Comparison of ENCODE assay signal across 14 mouse cellular contexts in genomic region chr1:167271841-167272240, GRCm38 (mm10). TPM values are rescaled to one million over a fixed set of nuclear protein-coding genes. Genes with fewer than 3 reads are reported as not detected.
DNase-seq lines count a peak whose midpoint lies in the region; ATAC-seq lines count a peak whose summit lies in the region.
"Had no signal": no experiment of that assay in that cellular context is flagged by ENCODE, and none has a peak within 500 bp of the region (broad histone marks: within the 10 kb centered on the region; RNA-seq: fewer than 3 reads in every experiment).

No protein-coding gene starts in this region.

- H3K4me2 ChIP-seq in neural tube, embryonic 13.5 days: no peak overlapping the region
- peak overlapping the region; percentile 60 for H3K4me2 ChIP-seq in liver, embryonic 15.5 days
- no peak overlapping the region for H3K4me2 ChIP-seq in stomach, embryonic 16.5 days (ENCODE audit: low read depth, low read length)

- H3K9ac ChIP-seq in neural tube, embryonic 13.5 days: 0 out of 2 replicates have a peak overlapping the region, but pooled peaks have one; percentile 1
- peak overlapping the region; percentile 41; the same call in 1 of the 2 replicates for H3K9ac ChIP-seq in liver, embryonic 15.5 days
- no peak overlapping the region for H3K9ac ChIP-seq in stomach, embryonic 16.5 days (ENCODE audit: low read length)
- H3K9ac ChIP-seq: limb, embryonic 15.5 days had no signal

- intact Hi-C loops in heart, postnatal 36 days (cut with DNase I): no loop called here
- intact Hi-C loops in left cerebral cortex, postnatal 25 days (cut with DNase I): no loop called here

- peaks cover 80% of the 10 kb centered on the region for H3K4me1 ChIP-seq in heart, embryonic 10.5 days
- H3K4me1 ChIP-seq in neural tube, embryonic 13.5 days (replicated peaks): peaks cover 51% of the 10 kb centered on the region
- H3K4me1 ChIP-seq in liver, embryonic 15.5 days (replicated peaks): peaks cover 80% of the 10 kb centered on the region
- H3K4me1 ChIP-seq in stomach, embryonic 16.5 days (ENCODE audit: control insufficient read depth, insufficient read depth, low read length): peaks cover 58% of the 10 kb centered on the region

- no peaks in the 10 kb centered on the region for H3K27me3 ChIP-seq in heart, embryonic 10.5 days (ENCODE audit: insufficient read depth, poor library complexity, severe bottlenecking)
- no peaks in the 10 kb centered on the region for H3K27me3 ChIP-seq in neural tube, embryonic 13.5 days
- no peaks in the 10 kb centered on the region for H3K27me3 ChIP-seq in liver, embryonic 15.5 days
- H3K27me3 ChIP-seq in stomach, embryonic 16.5 days (ENCODE audit: control insufficient read depth, insufficient read depth, low read length): no peaks in the 10 kb centered on the region
- H3K27me3 ChIP-seq: limb, embryonic 15.5 days had no signal

- peaks cover 5% of the 10 kb centered on the region; the same call in 1 of the 2 replicates for H3K36me3 ChIP-seq in heart, embryonic 10.5 days
- H3K36me3 ChIP-seq in neural tube, embryonic 13.5 days: no peaks in the 10 kb centered on the region
- H3K36me3 ChIP-seq in liver, embryonic 15.5 days (replicated peaks): no peaks in the 10 kb centered on the region
- no peaks in the 10 kb centered on the region for H3K36me3 ChIP-seq in stomach, embryonic 16.5 days (ENCODE audit: control insufficient read depth, insufficient read depth, low read length)

- 42% methylated on average over 8 of the region's 8 CpGs for WGBS in heart, embryonic 10.5 days
- 46% methylated on average over 8 of the region's 8 CpGs for WGBS in neural tube, embryonic 13.5 days
- 26% methylated on average over 8 of the region's 8 CpGs for WGBS in liver, embryonic 15.5 days (ENCODE audit: insufficient replicate concordance)
- 49% methylated on average over 8 of the region's 8 CpGs for WGBS in stomach, embryonic 16.5 days

- peak overlapping the region; percentile 56; the same call in 1 of the 2 replicates for H3K27ac ChIP-seq in heart, embryonic 10.5 days
- H3K27ac ChIP-seq in neural tube, embryonic 13.5 days (replicated peaks): peak overlapping the region; percentile 1; the same call in 1 of the 2 replicates
- peak overlapping the region; percentile 83 for H3K27ac ChIP-seq in liver, embryonic 15.5 days (replicated peaks)
- peak overlapping the region; percentile 73; the same call in 1 of the 2 replicates for H3K27ac ChIP-seq in stomach, embryonic 16.5 days (ENCODE audit: low read length)
- H3K27ac ChIP-seq: layer of hippocampus, adult 2 months; limb, embryonic 15.5 days had no signal

- ATAC-seq in neural tube, embryonic 13.5 days (ENCODE audit: low read depth): no peak
- ATAC-seq in liver, embryonic 15.5 days (ENCODE audit: insufficient read depth): peak; percentile 8; the same call in 1 of the 2 replicates
- no peak for ATAC-seq in stomach, embryonic 16.5 days (ENCODE audit: insufficient read depth, low FRiP score)
- ATAC-seq: activated CD4-positive, CD25-positive, alpha-beta regulatory T cell, adult 4 months; CD4-positive, CD25-positive, alpha-beta regulatory T cell, adult 4 months had no signal

- no peak for DNase-seq in heart, embryonic 10.5 days (ENCODE audit: low spot score)
- DNase-seq in heart, postnatal 36 days: no peak
- no peak for DNase-seq in neural tube, embryonic 10.5 days (ENCODE audit: extremely low spot score, low spot score)
- DNase-seq in left cerebral cortex, postnatal 25 days (ENCODE audit: low spot score in 2 of 2): no peak
- no peak for DNase-seq in urinary bladder, postnatal 14 days (ENCODE audit: low spot score)
- DNase-seq: gastrocnemius, postnatal 14 days; right cerebral cortex, adult 18-20 months had no signal

- no peaks in the 10 kb centered on the region for H3K9me3 ChIP-seq in heart, embryonic 10.5 days
- no peaks in the 10 kb centered on the region for H3K9me3 ChIP-seq in neural tube, embryonic 13.5 days
- no peaks in the 10 kb centered on the region for H3K9me3 ChIP-seq in liver, embryonic 15.5 days (replicated peaks)
- no peaks in the 10 kb centered on the region for H3K9me3 ChIP-seq in stomach, embryonic 16.5 days (replicated peaks; ENCODE audit: control insufficient read depth, low read length)
- H3K9me3 ChIP-seq: limb, embryonic 15.5 days had no signal

- H3K4me3 ChIP-seq in heart, embryonic 10.5 days: no peak overlapping the region
- no peak overlapping the region for H3K4me3 ChIP-seq in neural tube, embryonic 13.5 days
- H3K4me3 ChIP-seq in liver, embryonic 15.5 days (replicated peaks): no peak overlapping the region
- no peak overlapping the region for H3K4me3 ChIP-seq in stomach, embryonic 16.5 days (replicated peaks; ENCODE audit: low read length)
- H3K4me3 ChIP-seq: layer of hippocampus, adult 2 months; limb, embryonic 15.5 days had no signal

RNA-seq across cellular contexts. Expression of gene Uck2, which starts 13.3 kb away (rescaled TPM):
- 80.6 and 114 TPM in 2 replicates for polyA plus RNA-seq in heart, embryonic 10.5 days (2016; fragmentation: Nextera tagmentation; extraction: Ambion mirVana)
- 10 to 100 TPM; 52.8 to 54.2 TPM for total RNA-seq in heart, postnatal 36 days (2021)
- 66.3 and 69.0 TPM in 2 replicates for polyA plus RNA-seq in neural tube, embryonic 13.5 days (2015; fragmentation: Nextera tagmentation; extraction: Ambion mirVana)
- polyA plus RNA-seq in liver, embryonic 15.5 days (2015; fragmentation: Nextera tagmentation; extraction: Ambion mirVana): 30.9 and 36.0 TPM in 2 replicates
- 65.4 and 70.9 TPM in 2 replicates for polyA plus RNA-seq in stomach, embryonic 16.5 days (2015; fragmentation: Nextera tagmentation; extraction: Ambion mirVana)
- total RNA-seq in left cerebral cortex, postnatal 25 days (2021): 10 to 100 TPM; 44.6 to 46.9 TPM

RNA-seq across cellular contexts. Expression of gene Tmco1, which starts 36.3 kb away (rescaled TPM):
- 79.1 and 88.0 TPM in 2 replicates for polyA plus RNA-seq in heart, embryonic 10.5 days (2016; fragmentation: Nextera tagmentation; extraction: Ambion mirVana)
- 10 to 100 TPM; 87.5 to 93.7 TPM for total RNA-seq in heart, postnatal 36 days (2021)
- 80.0 and 81.1 TPM in 2 replicates for polyA plus RNA-seq in neural tube, embryonic 13.5 days (2015; fragmentation: Nextera tagmentation; extraction: Ambion mirVana)
- 55.0 and 55.3 TPM in 2 replicates for polyA plus RNA-seq in liver, embryonic 15.5 days (2015; fragmentation: Nextera tagmentation; extraction: Ambion mirVana)
- polyA plus RNA-seq in stomach, embryonic 16.5 days (2015; fragmentation: Nextera tagmentation; extraction: Ambion mirVana): 112 TPM in 2 replicates
- total RNA-seq in left cerebral cortex, postnatal 25 days (2021): 10 to 100 TPM; 48.7 to 51.7 TPM

Comparison
In these comparisons a context has a peak if more than half of its experiments do, and no peak if none do; other contexts are left out.
1. H3K27ac ChIP-seq: peak in every context shown above with its lines; median percentile 83 in liver, embryonic 15.5 days; 73 in stomach, embryonic 16.5 days; 56 in heart, embryonic 10.5 days; 1 in neural tube, embryonic 13.5 days.